Mouse (Mus musculus): Measurements from ENCODE around the gene Slc39a7. TPM values are rescaled to one million over a fixed set of nuclear protein-coding genes. Genes with fewer than 3 reads are reported as not detected.

Slc39a7 gene
- polyA plus RNA-seq (2015; fragmentation: Illumina TruSeq; extraction: RNeasy Lipid Tissue Mini Kit (QIAGEN cat#74804); ENCODE audit: insufficient read depth, low replicate concordance) = 38.7 TPM

GRCm38 (mm10) chr17:34031465-34032173 lies at the start of gene Slc39a7, which contains the start of gene Rxrb:
TSS of gene Slc39a7 (minus strand) at chr17:34031682.
TSS of gene Rxrb (plus strand) at chr17:34031812.

DNA sequence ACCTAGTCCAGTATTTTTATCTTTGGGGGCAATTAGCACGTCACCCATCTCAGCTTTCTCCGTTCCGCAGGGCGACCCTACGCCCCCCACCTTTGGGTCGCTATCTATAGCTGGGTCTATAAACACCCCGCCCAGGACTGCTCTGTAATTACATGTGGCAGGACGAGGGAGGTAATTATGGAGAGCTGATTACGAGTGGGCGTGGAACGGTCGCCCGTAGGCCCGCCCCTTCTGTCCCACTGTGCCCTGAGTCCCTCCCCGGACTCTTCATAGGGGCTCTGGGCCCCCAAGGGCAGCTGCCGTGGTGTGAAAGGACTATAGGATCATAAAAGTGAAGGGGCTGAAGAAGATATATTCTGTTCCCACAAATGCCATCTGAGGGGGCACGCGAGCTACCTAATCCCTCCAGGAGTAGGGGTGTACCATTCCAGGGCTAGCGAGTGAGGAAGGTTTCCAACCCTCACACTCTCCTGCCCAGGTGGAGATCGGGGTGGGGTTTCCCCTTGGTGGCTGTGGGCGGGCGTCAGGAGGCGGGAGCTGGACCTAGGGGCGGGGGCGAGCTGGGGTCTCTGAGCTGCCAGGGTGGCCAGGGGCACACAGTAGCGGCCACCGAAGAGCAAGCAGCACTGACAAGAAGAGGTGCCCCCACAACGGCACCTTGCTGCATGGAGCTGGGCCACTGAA lies 7.5 kb upstream of the Slc39a7 start, which contains the start of gene Col11a2:
TSS of gene Col11a2 (plus strand) at position 560 of the 684 bp plus-strand sequence.

DNA sequence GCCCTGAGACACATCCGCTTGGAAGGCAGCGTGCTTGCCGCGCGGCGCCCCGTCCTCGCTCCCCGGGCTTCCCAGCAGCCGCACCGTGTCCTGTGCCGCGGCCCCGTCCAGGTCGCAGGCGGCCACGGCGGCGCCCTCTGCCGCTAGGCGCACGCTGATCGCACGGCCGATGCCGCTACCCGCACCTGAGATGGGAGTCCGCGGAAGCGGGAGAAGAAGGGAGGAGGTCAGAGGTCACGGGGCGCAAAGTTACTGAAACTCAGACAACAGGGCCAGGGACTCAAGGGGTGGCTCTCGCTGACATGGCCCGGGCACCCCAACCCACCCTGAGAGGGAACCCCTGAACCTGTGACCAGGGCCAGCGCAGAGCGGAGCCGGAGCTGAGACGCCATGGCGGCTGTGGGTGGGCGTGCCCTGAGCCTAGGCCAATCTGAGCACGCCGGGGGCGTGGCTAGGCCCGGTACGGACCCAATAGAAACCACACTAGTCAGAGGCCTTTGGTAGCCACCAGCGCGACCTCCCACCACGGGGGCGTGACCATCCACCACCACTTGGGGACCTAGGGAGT lies 3.7 kb downstream of the Slc39a7 start, which contains the start of gene H2-Ke6:
TSS of gene H2-Ke6 (minus strand) at position 405 of the 568 bp plus-strand sequence.

GRCm38 (mm10) chr17:34024317-34024821 lies 7.1 kb downstream of the Slc39a7 start, which contains the start of gene Ring1:
TSS of gene Ring1 (minus strand) at chr17:34024680.

DNA sequence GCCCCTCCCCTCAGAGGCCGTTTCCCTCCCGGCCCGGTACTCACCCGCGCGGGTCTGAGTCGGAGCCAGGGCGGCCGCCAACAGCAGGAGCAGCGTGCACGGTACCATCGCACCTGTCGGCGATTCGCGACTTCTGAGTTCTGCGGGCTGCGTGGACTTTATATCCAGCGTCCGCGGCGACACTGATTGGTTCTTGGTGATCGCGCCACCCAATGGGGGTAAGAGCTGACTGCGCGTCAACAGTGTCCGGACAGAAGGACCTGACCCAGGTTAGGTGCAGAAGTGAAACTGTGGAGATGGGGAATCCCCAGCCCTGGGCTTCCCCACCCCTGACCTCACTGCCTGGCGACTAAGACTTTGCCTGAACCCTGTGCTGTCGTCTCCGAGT lies 31.3 kb downstream of the Slc39a7 start, which contains the start of gene H2-K1:
TSS of gene H2-K1 (minus strand) at position 198 of the 388 bp plus-strand sequence.

Other genes starting within 250 kb of the Slc39a7 start
- 11.1 TPM for gene Angptl4, start 249.9 kb downstream of the Slc39a7 start, polyA plus RNA-seq (2015; fragmentation: Illumina TruSeq; extraction: RNeasy Lipid Tissue Mini Kit (QIAGEN cat#74804); ENCODE audit: insufficient read depth, low replicate concordance)
- gene Kank3, start 221.2 kb downstream of the Slc39a7 start, polyA plus RNA-seq (2015; fragmentation: Illumina TruSeq; extraction: RNeasy Lipid Tissue Mini Kit (QIAGEN cat#74804); ENCODE audit: insufficient read depth, low replicate concordance) = 53.6 TPM
- 1,152 TPM for gene Rps28, start 207.1 kb downstream of the Slc39a7 start, polyA plus RNA-seq (2015; fragmentation: Illumina TruSeq; extraction: RNeasy Lipid Tissue Mini Kit (QIAGEN cat#74804); ENCODE audit: insufficient read depth, low replicate concordance)
- gene Ndufa7, start 207.1 kb downstream of the Slc39a7 start, polyA plus RNA-seq (2015; fragmentation: Illumina TruSeq; extraction: RNeasy Lipid Tissue Mini Kit (QIAGEN cat#74804); ENCODE audit: insufficient read depth, low replicate concordance) = 55.2 TPM
- gene Cd320, start 188.6 kb downstream of the Slc39a7 start, polyA plus RNA-seq (2015; fragmentation: Illumina TruSeq; extraction: RNeasy Lipid Tissue Mini Kit (QIAGEN cat#74804); ENCODE audit: insufficient read depth, low replicate concordance) = 5.0 TPM
- gene Gm7029, start 157.8 kb downstream of the Slc39a7 start, polyA plus RNA-seq (2015; fragmentation: Illumina TruSeq; extraction: RNeasy Lipid Tissue Mini Kit (QIAGEN cat#74804); ENCODE audit: insufficient read depth, low replicate concordance) = not detected
- gene Kifc1, start 141.0 kb downstream of the Slc39a7 start, polyA plus RNA-seq (2015; fragmentation: Illumina TruSeq; extraction: RNeasy Lipid Tissue Mini Kit (QIAGEN cat#74804); ENCODE audit: insufficient read depth, low replicate concordance) = 5.8 TPM
- 1.5 TPM for gene Platr17, start 126.5 kb downstream of the Slc39a7 start, polyA plus RNA-seq (2015; fragmentation: Illumina TruSeq; extraction: RNeasy Lipid Tissue Mini Kit (QIAGEN cat#74804); ENCODE audit: insufficient read depth, low replicate concordance)
- gene Daxx, start 122.3 kb downstream of the Slc39a7 start, polyA plus RNA-seq (2015; fragmentation: Illumina TruSeq; extraction: RNeasy Lipid Tissue Mini Kit (QIAGEN cat#74804); ENCODE audit: insufficient read depth, low replicate concordance) = 39.7 TPM
- gene Tapbp, start 115.8 kb downstream of the Slc39a7 start, polyA plus RNA-seq (2015; fragmentation: Illumina TruSeq; extraction: RNeasy Lipid Tissue Mini Kit (QIAGEN cat#74804); ENCODE audit: insufficient read depth, low replicate concordance) = 143 TPM
- gene Zbtb22, start 115.8 kb downstream of the Slc39a7 start, polyA plus RNA-seq (2015; fragmentation: Illumina TruSeq; extraction: RNeasy Lipid Tissue Mini Kit (QIAGEN cat#74804); ENCODE audit: insufficient read depth, low replicate concordance) = 10.6 TPM
- 55.9 TPM for gene Rgl2, start 102.1 kb downstream of the Slc39a7 start, polyA plus RNA-seq (2015; fragmentation: Illumina TruSeq; extraction: RNeasy Lipid Tissue Mini Kit (QIAGEN cat#74804); ENCODE audit: insufficient read depth, low replicate concordance)
- 50.2 TPM for gene Pfdn6, start 91.3 kb downstream of the Slc39a7 start, polyA plus RNA-seq (2015; fragmentation: Illumina TruSeq; extraction: RNeasy Lipid Tissue Mini Kit (QIAGEN cat#74804); ENCODE audit: insufficient read depth, low replicate concordance)
- 6.0 TPM for gene Wdr46, start 91.0 kb downstream of the Slc39a7 start, polyA plus RNA-seq (2015; fragmentation: Illumina TruSeq; extraction: RNeasy Lipid Tissue Mini Kit (QIAGEN cat#74804); ENCODE audit: insufficient read depth, low replicate concordance)
- 4.4 TPM for gene B3galt4, start 80.2 kb downstream of the Slc39a7 start, polyA plus RNA-seq (2015; fragmentation: Illumina TruSeq; extraction: RNeasy Lipid Tissue Mini Kit (QIAGEN cat#74804); ENCODE audit: insufficient read depth, low replicate concordance)
- gene Vps52, start 75.9 kb downstream of the Slc39a7 start, polyA plus RNA-seq (2015; fragmentation: Illumina TruSeq; extraction: RNeasy Lipid Tissue Mini Kit (QIAGEN cat#74804); ENCODE audit: insufficient read depth, low replicate concordance) = 28.2 TPM
- gene Rps18, start 75.7 kb downstream of the Slc39a7 start, polyA plus RNA-seq (2015; fragmentation: Illumina TruSeq; extraction: RNeasy Lipid Tissue Mini Kit (QIAGEN cat#74804); ENCODE audit: insufficient read depth, low replicate concordance) = 1,734 TPM
- 3,352 TPM for gene H2-K1, start 31.3 kb downstream of the Slc39a7 start, polyA plus RNA-seq (2015; fragmentation: Illumina TruSeq; extraction: RNeasy Lipid Tissue Mini Kit (QIAGEN cat#74804); ENCODE audit: insufficient read depth, low replicate concordance)
- gene Ring1, start 7.0 kb downstream of the Slc39a7 start, polyA plus RNA-seq (2015; fragmentation: Illumina TruSeq; extraction: RNeasy Lipid Tissue Mini Kit (QIAGEN cat#74804); ENCODE audit: insufficient read depth, low replicate concordance) = 10.5 TPM
- gene H2-Ke6, start 3.6 kb downstream of the Slc39a7 start, polyA plus RNA-seq (2015; fragmentation: Illumina TruSeq; extraction: RNeasy Lipid Tissue Mini Kit (QIAGEN cat#74804); ENCODE audit: insufficient read depth, low replicate concordance) = 137 TPM
- gene Rxrb, start 130 bp upstream of the Slc39a7 start, polyA plus RNA-seq (2015; fragmentation: Illumina TruSeq; extraction: RNeasy Lipid Tissue Mini Kit (QIAGEN cat#74804); ENCODE audit: insufficient read depth, low replicate concordance) = 24.2 TPM
- gene Col11a2, start 7.8 kb upstream of the Slc39a7 start, polyA plus RNA-seq (2015; fragmentation: Illumina TruSeq; extraction: RNeasy Lipid Tissue Mini Kit (QIAGEN cat#74804); ENCODE audit: insufficient read depth, low replicate concordance) = 0.94 TPM
- 69.0 TPM for gene H2-Oa, start 60.7 kb upstream of the Slc39a7 start, polyA plus RNA-seq (2015; fragmentation: Illumina TruSeq; extraction: RNeasy Lipid Tissue Mini Kit (QIAGEN cat#74804); ENCODE audit: insufficient read depth, low replicate concordance)
- 162 TPM for gene H2-DMa, start 87.9 kb upstream of the Slc39a7 start, polyA plus RNA-seq (2015; fragmentation: Illumina TruSeq; extraction: RNeasy Lipid Tissue Mini Kit (QIAGEN cat#74804); ENCODE audit: insufficient read depth, low replicate concordance)
- 245 TPM for gene Brd2, start 91.0 kb upstream of the Slc39a7 start, polyA plus RNA-seq (2015; fragmentation: Illumina TruSeq; extraction: RNeasy Lipid Tissue Mini Kit (QIAGEN cat#74804); ENCODE audit: insufficient read depth, low replicate concordance)
- 497 TPM for gene H2-DMb2, start 111.6 kb upstream of the Slc39a7 start, polyA plus RNA-seq (2015; fragmentation: Illumina TruSeq; extraction: RNeasy Lipid Tissue Mini Kit (QIAGEN cat#74804); ENCODE audit: insufficient read depth, low replicate concordance)
- 222 TPM for gene H2-DMb1, start 121.4 kb upstream of the Slc39a7 start, polyA plus RNA-seq (2015; fragmentation: Illumina TruSeq; extraction: RNeasy Lipid Tissue Mini Kit (QIAGEN cat#74804); ENCODE audit: insufficient read depth, low replicate concordance)
- 94.6 TPM for gene Tap1, start 155.9 kb upstream of the Slc39a7 start, polyA plus RNA-seq (2015; fragmentation: Illumina TruSeq; extraction: RNeasy Lipid Tissue Mini Kit (QIAGEN cat#74804); ENCODE audit: insufficient read depth, low replicate concordance)
- gene Psmb9, start 156.1 kb upstream of the Slc39a7 start, polyA plus RNA-seq (2015; fragmentation: Illumina TruSeq; extraction: RNeasy Lipid Tissue Mini Kit (QIAGEN cat#74804); ENCODE audit: insufficient read depth, low replicate concordance) = 164 TPM
- 229 TPM for gene Psmb8, start 166.0 kb upstream of the Slc39a7 start, polyA plus RNA-seq (2015; fragmentation: Illumina TruSeq; extraction: RNeasy Lipid Tissue Mini Kit (QIAGEN cat#74804); ENCODE audit: insufficient read depth, low replicate concordance)
- 38.1 TPM for gene Tap2, start 171.8 kb upstream of the Slc39a7 start, polyA plus RNA-seq (2015; fragmentation: Illumina TruSeq; extraction: RNeasy Lipid Tissue Mini Kit (QIAGEN cat#74804); ENCODE audit: insufficient read depth, low replicate concordance)
- gene H2-Ob, start 207.2 kb upstream of the Slc39a7 start, polyA plus RNA-seq (2015; fragmentation: Illumina TruSeq; extraction: RNeasy Lipid Tissue Mini Kit (QIAGEN cat#74804); ENCODE audit: insufficient read depth, low replicate concordance) = 1,133 TPM
- 2,500 TPM for gene H2-Ab1, start 226.0 kb upstream of the Slc39a7 start, polyA plus RNA-seq (2015; fragmentation: Illumina TruSeq; extraction: RNeasy Lipid Tissue Mini Kit (QIAGEN cat#74804); ENCODE audit: insufficient read depth, low replicate concordance)

Data from spleen, adult 10 weeks (tissue).